Mouse (Mus musculus): ENCODE measurements around the gene Cgrrf1.
A peak's percentile ranks its signal among the peaks of the same experiment; 100 is the strongest.

The Cgrrf1 gene

GRCm38 (mm10) chr14:46893961-46894360, 62.0 kb downstream of the Cgrrf1 start:
- no peak for DNase-seq (ENCODE audit: low spot score in 2 of 2)

GRCm38 (mm10) chr14:46897953-46898352, 66.0 kb downstream of the Cgrrf1 start:
- no peak for DNase-seq (ENCODE audit: low spot score in 2 of 2)

GRCm38 (mm10) chr14:46898626-46899025, 66.7 kb downstream of the Cgrrf1 start:
- peak in 1 of 2 experiments; percentile 76 for DNase-seq (ENCODE audit: low spot score in 2 of 2)

GRCm38 (mm10) chr14:46902498-46903087, 70.7 kb downstream of the Cgrrf1 start:
- no peak for DNase-seq (ENCODE audit: low spot score in 2 of 2)

Measured in left cerebral cortex, adult 9 months (tissue).